Mouse (Mus musculus): ENCODE measurements at regions not wholly inside any gene's neighbourhood (a gene's known extent, or its start where the extent isn't known, plus 50 kb on each side); places are given as distances from the start of the nearest gene placed in this dataset.

- TF ChIP-seq TAL1 (IDR thresholded peaks at IDR 0.05; ENCODE audit: low read length) (no peak), GATA1 (IDR thresholded peaks at IDR 0.05; ENCODE audit: low read length) (no peak)
Observed at GRCm38 (mm10) chr3:58072230-58072839, 224.5 kb upstream of the Pfn2 start.

Measured in erythroblast, embryonic 14.5 days (primary cell).